Mouse (Mus musculus) midbrain, embryonic 10.5 days (tissue): ENCODE measurements around the gene Slfn9. TPM values are rescaled to one million over a fixed set of nuclear protein-coding genes. Genes with fewer than 3 reads are reported as not detected.
"Not testable (repeated sequence)": the region's sequence is repeated elsewhere in the genome, so short reads cannot be mapped to it uniquely, and the experiment has no call there.

ENCODE experiments used
- DNase-seq: peaks from one replicate; pipeline ENCODE4 v3.0.0-alpha.2; 2017; ENCODE audit warnings: low spot score
- H3K27ac ChIP-seq: fragments of 300-500 bp; sonication (generic); replicated peaks from 2 replicates; pipeline ENCODE4 v1.5.1; 2016; ENCODE audit warnings: mild to moderate bottlenecking
- H3K27me3 ChIP-seq: fragments of 300-500 bp; sonication (generic); 2 replicates; pipeline ENCODE4 v1.6.1; 2016; ENCODE audit warnings: low read depth, mild to moderate bottlenecking; ENCODE audit not compliant: poor library complexity, severe bottlenecking
- H3K36me3 ChIP-seq: fragments of 300-500 bp; sonication (generic); 2 replicates; pipeline ENCODE4 v1.6.1; 2016; ENCODE audit warnings: mild to moderate bottlenecking, moderate library complexity
- H3K4me1 ChIP-seq: fragments of 300-500 bp; sonication (generic); 2 replicates; pipeline ENCODE4 v1.6.1; 2016
- H3K4me3 ChIP-seq: fragments of 300-500 bp; sonication (generic); 2 replicates; pipeline ENCODE4 v1.5.1; 2016; ENCODE audit warnings: mild to moderate bottlenecking, moderate library complexity
- H3K9me3 ChIP-seq: fragments of 300-500 bp; sonication (generic); replicated peaks from 2 replicates; pipeline ENCODE4 v1.6.1; 2016; ENCODE audit warnings: mild to moderate bottlenecking
- WGBS: fragments of 180-500 bp; shearing (Covaris S2); methylation state at CpG from one replicate; pipeline ENCODE4 v1.1.7; 2016; 5-methylcytosine and 5-hydroxymethylcytosine counted together
- polyA plus RNA-seq: library from polyadenylated mRNA; unstranded; fragments of >200 nt; fragmentation: Nextera tagmentation; extraction: Ambion mirVana; gene quantifications from 2 replicates; pipeline ENCODE4 v1.2.1, GENCODE M21; 2016

The Slfn9 gene
- polyA plus RNA-seq, 1 experiment from 2014 or later = 7.4 TPM

GRCm38 (mm10) chr11:82987621-82988020 lies 4.0 kb downstream of the Slfn9 start:
- peaks cover 25% of the 10 kb centered on the region for H3K4me1 ChIP-seq
- no peak overlapping the region for H3K4me3 ChIP-seq
- no peak for DNase-seq
- no peak overlapping the region for H3K27ac ChIP-seq
- H3K27me3 ChIP-seq = peaks cover 36% of the 10 kb centered on the region
- 90% methylated on average over 6 of the region's 6 CpGs for WGBS
- no peaks in the 10 kb centered on the region for H3K9me3 ChIP-seq
- H3K36me3 ChIP-seq = peaks cover 21% of the 10 kb centered on the region

- WGBS = 84% methylated on average over 17 of the region's 17 CpGs
- Histone ChIP-seq H3K4me3 (no peak overlapping the region), H3K9me3 (no peaks in the 10 kb centered on the region), H3K36me3 (peaks cover 44% of the 10 kb centered on the region), H3K4me1 (no peaks in the 10 kb centered on the region), H3K27me3 (no peaks in the 10 kb centered on the region), H3K27ac (no peak overlapping the region)
- DNase-seq = no peak
Measured at GRCm38 (mm10) chr11:82983193-82983592, 8.4 kb downstream of the Slfn9 start.

GRCm38 (mm10) chr11:82982409-82982808 lies 9.2 kb downstream of the Slfn9 start:
- not testable (repeated sequence) for DNase-seq, H3K4me1 ChIP-seq, H3K27ac ChIP-seq, H3K4me3 ChIP-seq, H3K9me3 ChIP-seq, H3K27me3 ChIP-seq
- 86% methylated on average over 2 of the region's 2 CpGs for WGBS
- H3K36me3 ChIP-seq = peaks cover 44% of the 10 kb centered on the region

GRCm38 (mm10) chr11:82973916-82974315 lies 17.7 kb downstream of the Slfn9 start:
- WGBS = 56% methylated on average over 5 of the region's 5 CpGs
- H3K4me3 ChIP-seq = no peak overlapping the region
- no peaks in the 10 kb centered on the region for H3K9me3 ChIP-seq
- no peak overlapping the region for H3K27ac ChIP-seq
- peaks cover 15% of the 10 kb centered on the region; the same call in 1 of the 2 replicates for H3K27me3 ChIP-seq
- no peak for DNase-seq
- no peaks in the 10 kb centered on the region; the same call in 1 of the 2 replicates for H3K36me3 ChIP-seq
- peaks cover 15% of the 10 kb centered on the region for H3K4me1 ChIP-seq

- peaks cover 15% of the 10 kb centered on the region for H3K4me1 ChIP-seq
- 71% methylated on average over 10 of the region's 11 CpGs for WGBS
- no peak overlapping the region; the same call in 1 of the 2 replicates for H3K4me3 ChIP-seq
- no peaks in the 10 kb centered on the region for H3K36me3 ChIP-seq
- no peak for DNase-seq
- peak overlapping the region; percentile 63; the same call in 1 of the 2 replicates for H3K27ac ChIP-seq
- H3K9me3 ChIP-seq = no peaks in the 10 kb centered on the region
- H3K27me3 ChIP-seq = peaks cover 15% of the 10 kb centered on the region; the same call in 1 of the 2 replicates
Measured at GRCm38 (mm10) chr11:82971590-82971974, 20.0 kb downstream of the Slfn9 start.

GRCm38 (mm10) chr11:82970712-82971589 lies 20.7 kb downstream of the Slfn9 start:
- 12% methylated on average over 31 of the region's 31 CpGs for WGBS
- Histone ChIP-seq H3K4me3 (peak overlapping the region; percentile 45), H3K4me1 (peaks cover 15% of the 10 kb centered on the region), H3K9me3 (no peaks in the 10 kb centered on the region), H3K27ac (peak overlapping the region; percentile 63), H3K36me3 (no peaks in the 10 kb centered on the region), H3K27me3 (peaks cover 15% of the 10 kb centered on the region; the same call in 1 of the 2 replicates)
- DNase-seq = peak; percentile 69

- Histone ChIP-seq H3K4me1 (no peaks in the 10 kb centered on the region), H3K36me3 (no peaks in the 10 kb centered on the region)
- WGBS = 91% methylated on average over 8 of the region's 8 CpGs
Measured at GRCm38 (mm10) chr11:82962215-82962614, 29.4 kb downstream of the Slfn9 start.

GRCm38 (mm10) chr11:82961743-82962142 lies 29.9 kb downstream of the Slfn9 start:
- Histone ChIP-seq H3K9me3 (no peaks in the 10 kb centered on the region), H3K4me3 (no peak overlapping the region), H3K36me3 (no peaks in the 10 kb centered on the region), H3K4me1 (no peaks in the 10 kb centered on the region), H3K27me3 (no peaks in the 10 kb centered on the region), H3K27ac (no peak overlapping the region)
- no peak for DNase-seq
- whole genome bisulfite sequencing = 69% methylated on average over 2 of the region's 2 CpGs

More at GRCm38 (mm10) chr11:82962215-82962614, 29.4 kb downstream of the Slfn9 start:
- no peak for DNase-seq
- no peak overlapping the region for H3K4me3 ChIP-seq
- no peak overlapping the region for H3K27ac ChIP-seq
- H3K27me3 ChIP-seq = no peaks in the 10 kb centered on the region
- no peaks in the 10 kb centered on the region for H3K9me3 ChIP-seq

GRCm38 (mm10) chr11:82959613-82960012 lies 32.0 kb downstream of the Slfn9 start:
- Histone ChIP-seq H3K27ac (no peak overlapping the region), H3K27me3 (no peaks in the 10 kb centered on the region), H3K4me1 (no peaks in the 10 kb centered on the region), H3K9me3 (no peaks in the 10 kb centered on the region), H3K36me3 (no peaks in the 10 kb centered on the region), H3K4me3 (no peak overlapping the region)
- DNase-seq = no peak
- 22% methylated on average over 4 of the region's 4 CpGs for WGBS

GRCm38 (mm10) chr11:82956925-82957324 lies 34.7 kb downstream of the Slfn9 start:
- Histone ChIP-seq H3K4me3 (no peak overlapping the region), H3K27me3 (peaks cover 21% of the 10 kb centered on the region), H3K9me3 (no peaks in the 10 kb centered on the region), H3K36me3 (no peaks in the 10 kb centered on the region), H3K4me1 (peaks cover 4% of the 10 kb centered on the region; the same call in 1 of the 2 replicates), H3K27ac (no peak overlapping the region)
- 88% methylated on average over 10 of the region's 10 CpGs for WGBS
- DNase-seq = no peak

GRCm38 (mm10) chr11:82954631-82955030 lies 37.0 kb downstream of the Slfn9 start:
- Histone ChIP-seq H3K4me1 (peaks cover 11% of the 10 kb centered on the region), H3K4me3 (no peak overlapping the region), H3K27me3 (peaks cover 44% of the 10 kb centered on the region), H3K9me3 (no peaks in the 10 kb centered on the region), H3K36me3 (no peaks in the 10 kb centered on the region), H3K27ac (no peak overlapping the region)
- WGBS = 84% methylated on average over 6 of the region's 6 CpGs
- DNase-seq = no peak

GRCm38 (mm10) chr11:82952612-82953542 lies 38.8 kb downstream of the Slfn9 start:
- Histone ChIP-seq H3K4me3 (no peak overlapping the region), H3K27ac (no peak overlapping the region), H3K27me3 (peaks cover 56% of the 10 kb centered on the region), H3K36me3 (no peaks in the 10 kb centered on the region), H3K9me3 (no peaks in the 10 kb centered on the region), H3K4me1 (peaks cover 11% of the 10 kb centered on the region)
- no peak for DNase-seq
- 73% methylated on average over 9 of the region's 9 CpGs for WGBS
